Mouse (Mus musculus) cerebellum, adult 2 months (tissue): Measurements from ENCODE around the gene Plcb4.

ENCODE experiments used
- CTCF ChIP-seq: fragments of 200-500 bp; IDR thresholded peaks from 2 replicates; pipeline ENCODE4 v1.5.1; 2011; ENCODE audit warnings: low read depth, mild to moderate bottlenecking, control low read depth, low read length, moderate library complexity, borderline replicate concordance; ENCODE audit not compliant: insufficient read depth
- POLR2A ChIP-seq: fragments of 200-500 bp; IDR thresholded peaks from 2 replicates; pipeline ENCODE4 v1.6.1; 2011; ENCODE audit warnings: low read length, control low read depth, borderline replicate concordance; ENCODE audit not compliant: insufficient read depth

GRCm38 (mm10) chr2:135727925-135728324 lies 69.1 kb downstream of the Plcb4 start:
- TF ChIP-seq POLR2A (no peak), CTCF (no peak)
